Mouse (Mus musculus) hindbrain, postnatal 0 days (tissue): ENCODE results near the gene Olig3. TPM values are rescaled to one million over a fixed set of nuclear protein-coding genes. Genes with fewer than 3 reads are reported as not detected.

Experiments used
- ATAC-seq: fragments of 200-750 bp; cut with Nextera tagmentation; 2 replicates; pipeline ENCODE4 v1.8.0; 2017; ENCODE audit warnings: mild to moderate bottlenecking, moderate TSS enrichment, moderate library complexity
- DNase-seq: peaks from one replicate; pipeline ENCODE4 v3.0.0-alpha.2; 2015; ENCODE audit warnings: low spot score
- H3K27ac ChIP-seq: fragments of 300-500 bp; sonication (generic); 2 replicates; pipeline ENCODE4 v1.5.1; 2014; ENCODE audit warnings: mild to moderate bottlenecking
- H3K27me3 ChIP-seq: fragments of 300-500 bp; sonication (generic); 2 replicates; pipeline ENCODE4 v1.6.1; 2014; ENCODE audit warnings: low read length, mixed read lengths; ENCODE audit not compliant: insufficient read depth
- H3K36me3 ChIP-seq: fragments of 300-500 bp; sonication (generic); 2 replicates; pipeline ENCODE4 v1.6.1; 2014; ENCODE audit warnings: low read length, mixed read lengths; ENCODE audit not compliant: insufficient read depth
- H3K4me1 ChIP-seq: fragments of 300-500 bp; sonication (generic); 2 replicates; pipeline ENCODE4 v1.6.1; 2014; ENCODE audit warnings: antibody characterized with exemption, low read length, mixed read lengths; ENCODE audit not compliant: insufficient read depth
- H3K4me2 ChIP-seq: fragments of 300-500 bp; sonication (generic); 2 replicates; pipeline ENCODE4 v1.6.1; 2014; ENCODE audit warnings: low read depth, mild to moderate bottlenecking, low read length, moderate library complexity, mixed read lengths
- H3K4me3 ChIP-seq: fragments of 300-500 bp; sonication (generic); 2 replicates; pipeline ENCODE4 v1.5.1; 2014; ENCODE audit warnings: low read length
- H3K9ac ChIP-seq: fragments of 300-500 bp; sonication (generic); replicated peaks from 2 replicates; pipeline ENCODE4 v1.6.1; 2014; ENCODE audit warnings: mild to moderate bottlenecking, low read length, moderate library complexity, mixed read lengths
- H3K9me3 ChIP-seq: fragments of 300-500 bp; sonication (generic); 2 replicates; pipeline ENCODE4 v1.6.1; 2016; ENCODE audit warnings: low read length, mixed read lengths
- CTCF ChIP-seq: IDR thresholded peaks from 2 replicates; pipeline ENCODE4 v1.5.1; 2016; ENCODE audit warnings: antibody characterized with exemption, control low read depth, low read depth
- WGBS: fragments of 180-500 bp; shearing (Covaris S2); extraction: QIAGEN DNeasy Blood & Tissue Kit; methylation state at CpG from one replicate; pipeline ENCODE4 v1.1.7; 2014; 5-methylcytosine and 5-hydroxymethylcytosine counted together
- polyA plus RNA-seq: library from polyadenylated mRNA; unstranded; fragments of >200 nt; fragmentation: Nextera tagmentation; extraction: Ambion mirVana; gene quantifications from 2 replicates; pipeline ENCODE4 v1.2.1, GENCODE M21; 2015
- total RNA-seq: library from RNA; depleted of rRNA; stranded (reverse); fragments of >200 nt; gene quantifications from 2 replicates; pipeline ENCODE4 v1.2.3, GENCODE M21; 2014; rRNA removed

Gene Olig3
- 1.3 TPM in 1 of 2 replicates, not detected in the other for total RNA-seq
- polyA plus RNA-seq, result 1.8 and 1.9 TPM in 2 replicates

DNA sequence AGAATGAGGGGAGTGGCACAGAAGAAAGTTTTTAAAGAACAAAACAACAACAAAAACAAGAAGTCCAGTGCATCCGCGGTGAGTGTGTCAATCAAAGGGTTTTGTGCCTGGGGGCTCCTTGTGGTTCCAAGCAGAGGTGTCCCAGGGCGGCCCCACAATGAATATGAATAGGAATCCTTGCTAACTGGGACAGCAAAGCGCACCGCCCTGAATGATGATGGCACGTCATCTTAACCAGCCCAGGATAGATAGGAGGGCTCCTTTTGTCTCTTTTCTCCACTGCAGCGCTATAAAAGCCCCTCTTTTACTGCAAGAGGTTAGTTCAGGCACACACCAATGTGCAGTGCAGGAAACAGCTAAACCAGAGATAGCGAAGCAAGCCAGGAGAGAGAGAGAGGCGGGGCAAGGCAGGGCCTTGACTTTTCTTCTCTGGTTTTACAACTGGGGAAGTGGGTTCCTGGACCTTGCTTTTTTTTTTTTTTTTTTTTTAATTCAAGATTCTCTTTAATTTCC lies at the start of gene Olig3:
Gene Olig3 (plus strand): TSS at position 463 of the 513 bp plus-strand sequence.
- Histone ChIP-seq H3K9me3 (no peaks in the 10 kb centered on the region), H3K9ac (no peak within 1 kb of the TSS), H3K27ac (no peak within 1 kb of the TSS), H3K36me3 (no peaks in the 10 kb centered on the region), H3K27me3 (peaks cover 88% of the 10 kb centered on the region), H3K4me2 (peak within 1 kb of the TSS; percentile 52), H3K4me3 (peak within 1 kb of the TSS; percentile 21), H3K4me1 (0 out of 2 replicates have a peak, but pooled peaks cover 4% of the 10 kb centered on the region)
- ATAC-seq (no peak), DNase-seq (no peak)
- WGBS, result 4% methylated on average over 9 of the region's 9 CpGs
- TF ChIP-seq CTCF, result no peak

- ATAC-seq (peak; percentile 94), DNase-seq (peak; percentile 74)
- no peaks in the 10 kb centered on the region for H3K27me3 ChIP-seq
- H3K9ac ChIP-seq, result no peak overlapping the region
- H3K36me3 ChIP-seq, result no peaks in the 10 kb centered on the region
- H3K9me3 ChIP-seq, result no peaks in the 10 kb centered on the region
- no peak overlapping the region for H3K4me3 ChIP-seq
- WGBS, result 14% methylated on average over 5 of the region's 5 CpGs
- no peaks in the 10 kb centered on the region for H3K4me1 ChIP-seq
- H3K27ac ChIP-seq, result no peak overlapping the region
- H3K4me2 ChIP-seq, result 0 out of 2 replicates have a peak overlapping the region, but pooled peaks have one; percentile 18
- TF ChIP-seq CTCF, result peak; percentile 44
Measured at GRCm38 (mm10) chr10:19309681-19310395, 46.5 kb upstream of the Olig3 start.

GRCm38 (mm10) chr10:19310471-19310870 lies 45.9 kb upstream of the Olig3 start:
- Histone ChIP-seq H3K36me3 (no peaks in the 10 kb centered on the region), H3K27ac (no peak overlapping the region), H3K4me3 (no peak overlapping the region), H3K4me1 (no peaks in the 10 kb centered on the region), H3K9me3 (no peaks in the 10 kb centered on the region), H3K4me2 (0 out of 2 replicates have a peak overlapping the region, but pooled peaks have one; percentile 18), H3K9ac (no peak overlapping the region), H3K27me3 (no peaks in the 10 kb centered on the region)
- peak; percentile 39 for DNase-seq
- no peak for TF ChIP-seq CTCF
- 12% methylated on average over 5 of the region's 5 CpGs for WGBS
- no peak for ATAC-seq

- no peaks in the 10 kb centered on the region for H3K36me3 ChIP-seq
- 37% methylated on average over 19 of the region's 19 CpGs for WGBS
- no peak overlapping the region for H3K27ac ChIP-seq
- no peak overlapping the region for H3K4me2 ChIP-seq
- no peak for TF ChIP-seq CTCF
- no peak overlapping the region for H3K9ac ChIP-seq
- H3K27me3 ChIP-seq, result no peaks in the 10 kb centered on the region
- DNase-seq, result no peak
- H3K9me3 ChIP-seq, result no peaks in the 10 kb centered on the region
- H3K4me1 ChIP-seq, result no peaks in the 10 kb centered on the region
- H3K4me3 ChIP-seq, result no peak overlapping the region
- no peak for ATAC-seq
Measured at GRCm38 (mm10) chr10:19317962-19318812, 38.1 kb upstream of the Olig3 start.

GRCm38 (mm10) chr10:19321781-19322180 lies 34.6 kb upstream of the Olig3 start:
- WGBS, result 89% methylated on average over 2 of the region's 2 CpGs
- no peaks in the 10 kb centered on the region for H3K27me3 ChIP-seq

GRCm38 (mm10) chr10:19329191-19329777 lies 27.0 kb upstream of the Olig3 start:
- H3K4me3 ChIP-seq, result no peak overlapping the region
- no peak overlapping the region for H3K4me2 ChIP-seq
- H3K9ac ChIP-seq, result no peak overlapping the region
- TF ChIP-seq CTCF, result no peak
- H3K36me3 ChIP-seq, result no peaks in the 10 kb centered on the region
- H3K9me3 ChIP-seq, result no peaks in the 10 kb centered on the region
- WGBS, result 17% methylated on average over 3 of the region's 3 CpGs
- H3K4me1 ChIP-seq, result no peaks in the 10 kb centered on the region
- no peak for DNase-seq
- no peak overlapping the region for H3K27ac ChIP-seq
- ATAC-seq, result no peak
- no peaks in the 10 kb centered on the region for H3K27me3 ChIP-seq

More at GRCm38 (mm10) chr10:19321781-19322180, 34.6 kb upstream of the Olig3 start:
- Histone ChIP-seq H3K9me3 (no peaks in the 10 kb centered on the region), H3K4me3 (no peak overlapping the region), H3K36me3 (no peaks in the 10 kb centered on the region), H3K9ac (no peak overlapping the region), H3K4me2 (no peak overlapping the region), H3K27ac (no peak overlapping the region), H3K4me1 (no peaks in the 10 kb centered on the region)
- no peak for TF ChIP-seq CTCF
- ATAC-seq (no peak), DNase-seq (no peak)
